Mouse (Mus musculus) cerebellum, adult 2 months (tissue): ENCODE data around the gene Ptgis.

Experiments
- CTCF ChIP-seq: fragments of 200-500 bp; IDR thresholded peaks from 2 replicates; pipeline ENCODE4 v1.5.1; 2011; ENCODE audit warnings: low read depth, mild to moderate bottlenecking, control low read depth, low read length, moderate library complexity, borderline replicate concordance; ENCODE audit not compliant: insufficient read depth
- POLR2A ChIP-seq: fragments of 200-500 bp; IDR thresholded peaks from 2 replicates; pipeline ENCODE4 v1.6.1; 2011; ENCODE audit warnings: low read length, control low read depth, borderline replicate concordance; ENCODE audit not compliant: insufficient read depth

- TF ChIP-seq CTCF (peak; percentile 95), POLR2A (no peak)
Observed at GRCm38 (mm10) chr2:167278751-167279526, 38.5 kb upstream of the Ptgis start.
